Mouse (Mus musculus) urinary bladder, postnatal 25 days (tissue): ENCODE measurements around the gene Dlst.

ENCODE experiments used
- DNase-seq: peaks from one replicate; pipeline ENCODE4 v3.0.0; 2022; ENCODE audit warnings: low spot score

Dlst gene

GRCm38 (mm10) chr12:85110698-85111592, at the start of gene Dlst, which contains the start of gene Prox2:
Gene Dlst, plus strand, starts transcription at chr12:85110833.
Gene Prox2, minus strand, starts transcription at chr12:85110759.
- DNase-seq: peak; percentile 88

DNA sequence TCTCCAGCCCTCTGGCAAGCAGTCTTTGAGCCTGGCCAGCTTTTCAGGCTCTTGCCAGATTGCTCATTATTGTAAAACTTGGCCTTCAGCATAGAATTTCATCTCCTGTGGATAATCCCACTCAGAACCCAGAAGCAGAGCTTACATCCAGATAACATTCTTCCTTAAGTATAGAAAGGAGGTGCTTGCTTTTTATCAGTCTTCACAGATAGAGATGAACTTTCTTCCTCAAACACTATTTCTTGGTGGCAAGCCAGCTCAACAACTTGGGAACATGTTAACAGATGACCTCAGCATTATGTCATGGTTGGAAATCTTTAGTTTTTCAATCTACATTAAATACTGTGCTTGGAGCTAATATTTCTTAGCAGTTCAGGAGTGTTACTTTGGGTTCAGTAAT, 39.6 kb upstream of the Dlst start:
- no peak for DNase-seq

DNA sequence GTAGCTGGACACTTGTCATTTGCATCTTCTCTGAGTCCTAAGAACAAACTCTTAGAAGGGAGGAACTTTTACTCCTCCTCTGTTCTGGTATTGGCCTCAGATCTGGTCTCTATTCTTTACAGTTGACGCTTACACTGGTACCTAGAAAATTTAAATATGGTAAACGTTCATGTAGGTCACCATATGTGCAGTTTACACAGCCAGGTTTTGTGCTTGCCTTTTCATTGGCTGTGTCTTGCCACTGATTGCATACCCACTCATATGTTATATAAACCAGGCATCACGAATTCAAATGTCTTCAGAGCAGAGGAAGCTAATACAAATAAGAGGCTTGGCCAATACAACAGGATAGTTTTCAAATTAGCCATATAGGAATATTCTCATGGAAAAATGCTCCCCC, 33.5 kb upstream of the Dlst start:
- DNase-seq: no peak

DNA sequence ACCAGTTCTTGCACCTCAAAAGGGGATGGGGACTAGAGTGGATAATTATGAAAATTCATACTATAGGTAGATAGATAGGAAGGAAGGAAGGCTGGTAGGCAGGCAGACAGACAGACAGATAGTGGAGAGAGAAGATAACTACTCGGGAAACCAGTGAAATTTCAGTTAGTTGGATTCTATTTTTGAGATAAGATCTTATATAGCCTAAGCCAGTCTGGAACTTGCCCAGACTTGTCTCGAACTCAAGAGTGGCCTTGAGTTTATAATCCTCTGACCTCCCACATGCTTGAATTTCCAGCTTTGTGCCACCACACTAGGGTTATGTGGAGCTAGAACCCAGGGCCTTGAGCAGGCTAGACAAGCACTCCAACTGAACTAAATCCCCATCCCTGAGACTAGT, 26.4 kb upstream of the Dlst start:
- no peak for DNase-seq

DNA sequence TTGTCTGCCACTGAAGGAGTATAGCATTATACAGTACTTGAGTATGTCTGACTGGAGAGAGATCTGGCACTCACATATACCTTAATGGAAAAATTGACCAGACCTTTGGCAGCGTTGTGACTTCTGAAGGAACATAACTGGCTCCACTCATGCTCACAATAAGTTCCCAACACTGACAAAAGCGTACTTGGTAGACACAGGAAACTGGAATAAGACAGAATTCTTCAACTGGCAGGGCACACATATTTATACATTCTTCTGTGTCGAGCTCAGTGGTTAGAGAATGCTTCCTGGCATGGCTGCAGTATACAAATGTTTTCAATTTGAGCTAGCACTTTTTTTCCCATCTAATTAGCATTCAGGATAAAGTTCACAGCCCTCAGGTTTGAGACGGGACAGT, 25.7 kb upstream of the Dlst start:
- no peak for DNase-seq

GRCm38 (mm10) chr12:85087845-85088244, 22.8 kb upstream of the Dlst start:
- no peak for DNase-seq

- no peak for DNase-seq
These were observed 19.4 kb upstream of the Dlst start for GRCm38 (mm10) chr12:85091190-85091589.

DNA sequence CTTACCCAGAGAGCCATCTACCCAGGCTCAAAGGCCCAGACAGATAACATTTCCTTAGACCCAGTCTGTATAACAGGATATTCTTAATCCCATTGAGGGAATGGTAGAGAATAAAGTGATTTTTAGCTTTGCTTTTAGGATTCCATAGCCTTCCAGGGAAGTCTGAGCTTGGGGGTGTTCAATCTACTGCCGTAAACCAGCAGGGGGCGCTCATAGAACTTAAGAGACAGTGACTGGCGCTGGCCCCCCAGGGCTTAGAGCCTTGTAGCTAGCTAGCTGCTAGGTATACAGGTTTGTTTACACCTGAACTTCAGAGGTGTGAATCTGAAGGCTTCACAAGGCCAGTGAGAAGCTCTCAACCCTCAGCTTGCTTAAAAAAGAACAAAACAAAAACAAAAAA, 18.4 kb upstream of the Dlst start:
- DNase-seq: peak; percentile 70

- DNase-seq: peak; percentile 45
These were observed 16.6 kb upstream of the Dlst start for GRCm38 (mm10) chr12:85094010-85094409.

GRCm38 (mm10) chr12:85094706-85095105, 15.9 kb upstream of the Dlst start:
- no peak for DNase-seq

DNA sequence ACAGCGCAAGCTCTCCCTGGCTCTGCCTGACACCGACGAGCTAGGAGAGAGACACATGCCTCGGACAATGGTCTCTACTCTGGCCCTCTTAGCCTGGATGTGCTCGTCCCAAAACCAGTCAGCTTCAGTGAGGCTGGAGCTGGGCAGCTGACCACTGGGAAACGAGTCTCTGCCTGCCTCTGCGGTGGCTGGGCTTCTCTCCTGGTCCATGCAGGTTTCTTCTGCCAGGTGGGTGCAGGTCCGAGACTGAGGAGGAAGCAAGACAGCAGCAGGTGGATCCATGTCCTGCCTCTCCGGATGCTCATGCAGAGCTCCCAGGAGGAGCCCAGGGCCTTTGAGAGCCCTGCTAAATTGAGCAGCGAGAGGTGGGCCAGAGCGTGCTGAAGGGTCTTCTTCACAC, 15.5 kb upstream of the Dlst start:
- no peak for DNase-seq

GRCm38 (mm10) chr12:85095859-85096258, 14.8 kb upstream of the Dlst start:
- DNase-seq: no peak

- no peak for DNase-seq
These were observed 9.6 kb upstream of the Dlst start for GRCm38 (mm10) chr12:85101001-85101400.

GRCm38 (mm10) chr12:85101521-85102106, 9.0 kb upstream of the Dlst start:
- no peak for DNase-seq

DNA sequence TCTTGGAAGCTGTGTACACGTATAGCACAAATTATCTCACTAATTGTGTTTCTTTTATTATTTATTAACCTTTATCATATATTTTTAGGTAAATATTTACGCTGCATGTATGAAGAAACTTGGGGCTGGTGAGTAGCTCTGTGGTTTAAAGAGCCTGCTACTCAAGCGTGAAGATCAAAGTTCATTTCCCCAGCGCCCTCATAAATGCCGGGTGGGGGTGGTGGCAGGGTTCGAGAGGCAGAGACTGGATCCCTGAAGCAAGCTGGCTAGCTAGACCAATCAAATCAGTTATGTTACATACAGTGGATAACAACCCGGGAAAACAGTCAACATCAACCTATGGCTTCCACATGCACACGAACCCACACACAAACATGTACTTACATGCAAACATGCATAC, 7.5 kb upstream of the Dlst start:
- no peak for DNase-seq

DNA sequence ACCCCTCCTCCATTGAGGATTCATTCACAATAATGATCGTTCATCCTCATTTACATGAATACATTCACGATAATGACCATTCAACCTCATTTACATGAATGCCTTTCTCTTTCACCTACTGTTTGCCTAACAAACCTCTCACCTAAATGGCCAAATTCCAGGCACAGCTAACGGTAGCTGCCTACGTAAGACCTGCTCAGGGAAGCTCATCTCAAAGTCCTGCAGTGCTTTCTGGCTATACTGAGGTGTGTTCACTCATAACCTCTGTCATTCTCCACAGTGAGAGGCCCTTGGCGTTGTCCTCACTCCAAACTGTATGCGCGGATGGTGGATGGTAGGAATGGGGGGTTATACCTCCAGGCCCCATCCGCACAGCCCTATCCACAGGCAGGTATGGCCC, 5.8 kb upstream of the Dlst start:
- DNase-seq: no peak

DNA sequence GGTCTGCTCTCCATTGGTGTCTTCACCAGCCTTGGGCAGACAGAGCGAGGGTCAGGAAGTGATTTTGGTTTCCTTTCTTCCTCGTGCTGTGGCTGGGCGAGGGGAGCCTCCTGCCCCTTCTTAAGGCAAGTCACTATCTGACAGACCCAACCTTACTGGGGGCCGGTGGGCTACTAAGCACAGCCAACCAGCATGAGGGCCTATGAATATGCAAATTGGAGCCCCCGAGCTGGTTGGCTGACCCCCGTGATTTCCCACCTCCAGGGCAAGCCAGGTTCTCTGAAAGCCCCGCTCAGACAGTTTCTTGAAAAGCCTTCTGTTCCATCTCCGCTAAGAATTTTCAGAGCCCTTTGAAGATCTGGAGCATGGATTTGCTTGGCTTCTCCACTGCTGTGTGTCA, 4.3 kb upstream of the Dlst start:
- no peak for DNase-seq

DNA sequence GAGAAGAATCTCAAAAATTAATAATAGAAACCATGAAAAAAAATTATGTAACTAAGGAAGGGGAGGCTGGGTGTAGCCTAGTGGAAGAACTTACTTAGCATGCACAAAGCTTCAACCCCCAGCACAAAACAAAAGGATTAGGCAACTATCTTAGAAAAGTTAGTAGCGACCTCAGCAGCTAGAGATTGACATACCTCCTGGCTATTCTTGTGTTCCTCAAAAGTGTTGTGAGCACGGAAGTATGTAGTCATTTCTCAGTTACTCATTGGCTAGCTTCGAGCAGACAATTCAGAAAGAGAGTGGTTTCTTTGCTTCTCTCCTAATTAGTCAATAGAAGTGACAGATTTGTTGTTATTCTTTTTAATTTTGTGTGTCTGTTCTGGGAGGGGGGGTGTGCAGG, 2.0 kb upstream of the Dlst start:
- no peak for DNase-seq

DNA sequence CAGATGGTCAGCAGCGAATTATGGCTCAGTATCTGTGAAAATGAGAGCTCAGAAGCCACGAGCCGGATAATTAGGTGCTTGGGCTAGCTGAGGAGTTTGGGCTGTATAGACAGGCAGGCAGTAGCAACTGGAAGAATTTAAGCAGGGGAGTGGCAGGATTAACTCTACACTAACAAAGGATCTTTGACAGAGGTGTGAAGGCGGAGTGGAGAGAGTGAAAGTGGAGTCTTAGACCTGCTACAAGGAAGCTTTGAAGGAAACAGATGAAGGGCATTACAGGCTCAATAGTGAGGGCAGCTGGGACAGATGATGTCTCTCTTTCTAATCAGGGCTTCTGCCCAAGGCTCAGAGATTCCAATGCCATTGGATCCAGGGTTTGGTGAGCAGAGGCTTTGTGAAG, 1.2 kb upstream of the Dlst start:
- no peak for DNase-seq

DNA sequence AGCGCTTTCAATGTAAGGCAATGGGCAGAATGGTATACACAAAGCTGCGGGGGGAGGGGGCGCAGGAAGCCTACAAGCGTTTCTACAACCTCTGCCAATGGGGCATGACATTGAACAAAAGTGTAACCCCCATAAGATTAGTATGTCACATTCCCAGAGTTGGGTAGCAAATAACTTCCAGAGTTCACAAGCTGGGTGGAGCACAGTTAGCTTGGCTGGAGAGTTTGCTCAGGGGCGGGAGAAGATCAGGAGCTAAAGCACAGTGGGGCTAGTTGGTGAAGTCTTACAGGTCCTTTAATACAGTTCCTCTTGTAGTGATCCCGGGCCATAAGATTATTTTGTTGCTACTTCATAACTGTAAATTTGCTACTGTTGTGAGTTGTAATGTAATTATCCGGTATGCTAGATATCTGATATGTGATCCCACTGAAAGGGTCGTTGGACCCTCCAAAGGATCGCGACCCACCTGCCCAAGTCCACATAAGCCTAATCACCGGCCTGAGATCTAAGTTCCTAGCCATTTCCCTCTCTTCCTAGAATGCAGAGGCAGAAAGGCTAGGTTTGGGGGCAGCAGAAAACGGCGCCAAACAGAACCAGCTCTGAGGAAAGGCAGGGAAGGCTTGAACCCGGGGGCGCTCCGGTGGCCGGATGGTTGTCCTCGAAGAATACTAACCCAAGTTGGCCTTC, 479 bp upstream of the Dlst start:
- DNase-seq: peak; percentile 12

- no peak for DNase-seq
These were observed 2.1 kb downstream of the Dlst start for GRCm38 (mm10) chr12:85112550-85113251.

DNA sequence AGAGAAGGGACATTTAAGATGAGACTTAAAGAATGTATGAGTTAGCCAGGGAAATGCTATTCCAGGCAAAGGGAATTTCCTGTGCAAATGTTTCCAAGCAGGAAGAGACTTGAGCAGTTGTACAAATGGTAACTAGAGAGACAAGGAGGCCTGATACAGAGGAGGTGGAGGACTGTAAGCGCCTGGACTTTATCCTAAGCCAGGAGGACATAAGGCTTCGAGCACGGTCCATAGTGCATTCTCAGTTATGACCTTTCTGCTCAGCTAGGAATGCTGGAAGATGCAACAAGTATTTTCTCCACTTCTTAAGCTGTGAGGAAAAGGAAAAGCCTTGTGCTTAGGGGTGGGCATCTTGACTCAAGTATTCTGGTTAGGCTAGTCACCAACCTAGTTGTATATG, 2.7 kb downstream of the Dlst start:
- no peak for DNase-seq
